Mouse (Mus musculus): Measurements from ENCODE around the gene Irs1.

Irs1 gene

GRCm38 (mm10) chr1:82288421-82288990 lies 2.7 kb downstream of the Irs1 start:
- DNase-seq = peak; percentile 70 to 76

DNA sequence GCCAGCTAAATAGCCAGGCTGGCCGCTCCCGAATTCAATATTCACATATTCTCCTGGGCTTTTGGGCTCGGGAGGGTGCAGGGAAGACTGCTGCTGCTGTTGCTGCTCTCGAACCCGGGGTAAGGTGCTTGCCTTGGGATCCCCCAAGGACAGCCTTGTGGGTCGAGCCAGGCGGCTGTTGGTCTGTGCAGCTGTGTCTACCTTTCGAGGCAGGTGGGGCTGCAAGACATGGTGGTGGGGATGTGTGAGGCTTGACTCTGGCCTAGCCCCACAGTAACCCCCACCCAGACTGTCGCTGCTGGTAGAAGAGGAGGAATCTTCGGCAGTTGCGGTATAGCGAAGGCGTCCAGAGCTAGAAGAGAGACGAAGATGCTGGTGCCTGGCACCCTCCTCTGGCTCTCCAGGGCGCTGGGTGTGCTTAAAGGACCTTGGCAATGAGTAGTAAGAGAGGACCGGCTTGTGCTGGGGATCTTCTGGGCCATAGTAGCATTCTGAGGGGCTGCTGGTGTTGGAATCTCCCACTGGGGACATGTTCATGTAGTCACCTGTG lies 3.4 kb downstream of the Irs1 start:
- DNase-seq = peak in 1 of 2 experiments; percentile 24

GRCm38 (mm10) chr1:82287052-82287775 lies 4.0 kb downstream of the Irs1 start:
- peak; percentile 43 to 49 for DNase-seq

GRCm38 (mm10) chr1:82286190-82287051 lies 4.8 kb downstream of the Irs1 start:
- peak in 1 of 2 experiments; percentile 26 for DNase-seq

DNA sequence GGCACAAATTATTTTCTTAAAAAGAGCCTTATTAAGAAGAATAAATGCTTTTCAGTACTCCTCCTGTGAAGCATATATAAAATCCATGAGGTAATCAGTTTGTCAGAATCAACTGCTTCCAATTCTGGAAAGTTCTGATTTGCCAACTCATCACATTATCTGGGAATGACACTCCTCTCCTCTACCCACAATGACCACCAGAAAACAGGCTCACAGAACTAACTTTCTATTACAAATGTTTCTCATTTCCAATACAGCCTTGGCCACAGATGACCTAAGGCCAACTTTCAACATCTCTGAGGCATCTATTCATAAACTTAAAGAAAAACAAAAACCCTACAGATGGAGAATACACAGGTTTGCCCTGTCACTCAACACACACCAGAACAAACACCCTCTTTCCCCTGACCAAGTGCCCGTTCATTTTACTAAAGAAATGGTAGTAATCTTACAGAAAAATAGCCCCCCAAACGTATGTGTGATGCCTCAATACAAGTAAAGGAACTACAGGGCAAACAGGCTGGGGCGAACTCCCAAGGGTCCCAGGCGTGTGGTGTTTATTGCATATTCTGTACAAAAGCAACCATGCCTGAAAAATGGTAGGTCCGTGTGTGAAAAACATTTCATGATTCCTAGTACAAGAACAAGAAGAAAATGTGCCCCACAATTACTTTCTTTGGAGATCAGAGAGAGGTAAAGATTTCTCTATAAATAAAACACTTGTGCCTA lies 5.6 kb downstream of the Irs1 start:
- DNase-seq = no peak

- DNase-seq = peak in 1 of 2 experiments; percentile 38
These were observed 6.8 kb downstream of the Irs1 start for GRCm38 (mm10) chr1:82284403-82284802.

DNA sequence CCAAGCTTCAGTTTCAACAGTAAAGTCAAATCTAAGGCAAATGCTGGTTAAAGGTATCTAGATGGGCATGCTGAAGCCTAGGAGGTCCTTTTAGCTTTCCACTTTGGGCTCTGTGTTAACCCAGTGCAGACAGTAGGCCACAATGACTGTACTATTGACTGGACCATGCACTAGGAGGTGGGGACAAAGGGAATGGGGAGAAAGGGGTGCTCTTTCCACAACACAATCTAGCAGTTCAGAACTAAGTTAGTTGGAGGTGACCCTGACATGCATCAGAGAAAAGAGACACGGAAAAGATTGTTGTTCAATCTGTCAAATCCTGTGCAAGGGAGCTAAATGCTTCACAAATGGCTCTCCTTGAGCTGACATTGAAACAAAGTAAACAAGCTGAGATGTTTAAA lies 7.3 kb downstream of the Irs1 start:
- peak; percentile 30 to 45 for DNase-seq

- DNase-seq = peak; percentile 91 to 93
These were observed 8.1 kb downstream of the Irs1 start for GRCm38 (mm10) chr1:82282992-82283611.

DNA sequence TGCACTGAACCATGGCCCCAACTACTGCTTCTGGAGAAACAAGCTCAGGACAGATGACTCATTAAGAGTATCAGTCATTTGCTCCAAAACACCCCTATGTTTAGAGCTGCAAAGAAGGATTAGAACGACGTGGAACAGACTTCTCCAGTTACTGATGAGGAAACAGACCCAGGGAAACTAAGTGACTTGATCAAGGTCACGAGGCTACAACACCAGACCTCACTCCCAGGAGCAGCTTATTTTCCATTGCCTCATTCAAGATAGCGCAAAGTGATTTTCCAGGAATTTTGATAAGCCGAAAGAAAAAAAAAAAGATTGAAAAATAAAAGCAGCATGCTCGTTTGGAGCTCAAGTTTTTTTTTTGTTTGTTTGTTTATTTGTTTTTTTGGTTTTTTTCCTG lies 9.4 kb downstream of the Irs1 start:
- no peak for DNase-seq

DNA sequence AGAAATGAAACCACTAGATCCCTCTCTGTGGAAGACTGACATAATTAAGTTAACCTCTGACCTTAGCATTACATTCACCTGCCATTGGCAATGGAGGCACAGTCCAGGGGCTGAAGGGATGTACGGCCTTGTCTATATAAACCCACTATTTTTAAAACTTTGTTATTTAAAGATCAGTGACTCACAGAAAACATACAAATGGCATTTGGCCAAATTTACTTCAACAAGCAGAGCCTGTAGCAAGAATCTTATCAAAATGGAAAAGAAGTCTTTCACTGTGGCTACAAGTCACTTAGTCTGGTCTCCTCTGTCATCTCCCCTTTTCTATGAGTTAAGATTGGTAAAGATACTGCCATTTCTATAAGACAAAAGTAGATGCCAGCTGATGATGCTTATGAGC lies 11.4 kb downstream of the Irs1 start:
- no peak for DNase-seq

DNA sequence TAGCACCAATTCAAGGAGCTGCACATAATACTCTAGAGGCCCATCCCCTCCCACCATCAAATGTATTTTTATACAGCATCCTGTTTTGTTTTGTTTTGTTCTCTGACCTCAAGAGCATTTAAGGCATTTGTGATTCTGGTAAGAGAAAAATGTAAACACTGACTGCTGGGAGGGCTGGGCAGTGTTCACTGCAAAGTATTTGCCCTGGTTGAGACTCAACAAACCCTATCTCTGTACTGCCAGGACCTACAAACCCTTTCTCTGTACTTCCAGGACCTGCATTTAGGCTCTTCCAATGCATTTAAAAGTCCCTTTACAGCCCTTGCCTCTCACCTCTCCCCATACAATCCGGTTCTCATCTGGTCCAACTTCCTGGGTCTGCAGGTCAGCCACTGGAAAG lies 16.9 kb downstream of the Irs1 start:
- DNase-seq = no peak

- no peak for DNase-seq
These were observed 17.7 kb downstream of the Irs1 start for GRCm38 (mm10) chr1:82273529-82273928.

DNA sequence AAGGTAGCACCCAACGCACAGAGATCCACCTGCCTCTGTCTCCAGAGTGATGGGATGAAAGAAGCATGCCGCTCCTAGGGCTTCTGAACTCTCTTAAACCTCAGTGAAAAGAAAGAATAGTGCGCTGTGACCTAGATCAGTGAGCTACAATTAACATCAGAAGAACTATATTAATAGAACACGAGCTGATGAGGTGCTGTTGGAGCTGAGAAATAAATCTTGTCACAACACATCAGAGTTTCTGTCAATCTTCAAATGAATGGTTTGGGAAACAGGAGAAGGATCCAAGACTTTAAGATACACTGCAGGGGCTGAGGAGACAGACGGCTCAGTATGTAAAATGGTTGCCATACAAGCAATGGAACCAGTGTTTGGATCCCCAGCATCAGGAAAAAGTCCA lies 19.0 kb downstream of the Irs1 start:
- no peak for DNase-seq

DNA sequence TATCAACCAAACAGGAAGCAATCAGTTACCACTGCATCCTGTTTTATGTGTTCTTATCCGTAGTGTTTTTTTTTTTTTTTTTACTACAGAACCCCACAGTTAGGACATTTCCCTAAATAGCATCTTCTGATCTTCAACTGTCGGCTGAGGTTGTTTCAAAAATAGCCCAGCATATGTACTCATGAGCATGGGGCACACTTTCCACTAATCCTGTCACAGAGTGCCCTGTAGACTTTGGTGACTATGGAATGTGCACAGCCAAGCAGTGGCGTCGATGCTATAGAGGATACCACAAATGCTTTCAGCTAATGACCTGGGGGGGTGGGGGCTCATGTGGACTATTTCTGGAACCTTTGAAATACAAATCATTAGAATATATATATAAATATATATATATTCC lies 23.7 kb downstream of the Irs1 start:
- DNase-seq = no peak

DNA sequence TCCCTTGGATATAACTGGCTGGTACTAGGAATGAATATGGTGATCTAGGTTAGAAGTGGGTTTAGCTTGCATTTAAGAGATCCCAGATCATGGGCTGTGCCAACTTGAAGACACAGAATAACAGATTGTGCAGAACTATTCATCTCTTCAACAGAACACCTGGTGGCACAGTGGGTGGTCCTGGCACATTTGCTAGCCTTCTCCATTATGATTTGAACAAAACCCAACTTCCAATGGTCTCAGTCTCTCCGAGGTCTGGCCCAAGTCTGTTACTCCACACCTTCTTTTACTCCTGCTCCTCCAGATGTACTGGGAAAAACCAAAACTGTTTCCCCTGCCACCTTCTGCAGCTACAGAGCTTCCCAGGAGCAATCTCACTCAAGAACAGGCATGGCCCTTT lies 28.9 kb downstream of the Irs1 start:
- peak; percentile 87 to 91 for DNase-seq

DNA sequence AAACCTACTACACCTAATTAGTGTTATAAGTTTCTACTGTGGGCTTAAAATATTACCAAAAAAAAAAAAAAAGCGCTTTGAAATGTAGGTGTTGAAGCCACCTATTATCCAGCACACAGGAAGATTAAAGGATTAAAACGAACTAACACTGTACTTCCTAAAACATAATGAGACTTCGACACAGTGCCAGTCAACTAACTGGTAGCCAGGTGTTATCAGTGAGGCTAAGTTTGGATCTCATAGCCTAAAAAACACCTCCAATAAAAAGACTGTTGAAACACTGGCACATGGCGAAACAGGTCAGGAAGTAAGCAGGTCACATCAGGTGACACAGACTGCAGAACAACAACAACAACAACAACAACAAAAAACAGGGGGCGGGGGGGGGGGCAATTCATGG lies 29.6 kb downstream of the Irs1 start:
- no peak for DNase-seq

DNA sequence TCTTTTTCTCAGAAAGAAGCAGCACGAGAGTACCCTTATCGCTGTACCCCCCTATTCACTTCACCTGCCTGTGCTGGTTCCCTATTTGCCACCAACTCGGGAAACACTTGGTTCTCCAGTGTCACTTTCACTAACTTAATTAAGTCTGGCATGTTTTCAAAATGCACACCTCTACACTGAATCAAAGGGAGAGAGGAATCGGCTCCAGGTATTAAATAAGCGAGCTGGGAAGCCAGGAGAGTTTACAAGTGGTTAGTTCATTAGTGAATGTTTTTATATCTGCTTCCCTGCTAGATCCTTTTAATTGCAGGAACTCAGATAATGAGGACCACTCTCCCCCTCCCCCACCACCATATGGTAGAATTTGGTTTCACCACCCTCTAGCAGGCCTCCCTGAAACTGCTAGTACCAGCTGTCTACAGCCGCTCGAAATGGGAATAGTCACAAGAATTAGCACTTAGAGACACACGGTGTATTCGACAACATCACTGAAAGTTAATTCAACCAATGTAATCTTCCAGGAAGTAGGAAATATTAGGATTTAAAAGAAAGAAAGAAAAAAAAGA lies 30.1 kb downstream of the Irs1 start:
- peak; percentile 75 for DNase-seq

GRCm38 (mm10) chr1:82260055-82260454 lies 31.2 kb downstream of the Irs1 start:
- no peak for DNase-seq

GRCm38 (mm10) chr1:82258331-82258730 lies 32.9 kb downstream of the Irs1 start:
- DNase-seq = no peak

DNA sequence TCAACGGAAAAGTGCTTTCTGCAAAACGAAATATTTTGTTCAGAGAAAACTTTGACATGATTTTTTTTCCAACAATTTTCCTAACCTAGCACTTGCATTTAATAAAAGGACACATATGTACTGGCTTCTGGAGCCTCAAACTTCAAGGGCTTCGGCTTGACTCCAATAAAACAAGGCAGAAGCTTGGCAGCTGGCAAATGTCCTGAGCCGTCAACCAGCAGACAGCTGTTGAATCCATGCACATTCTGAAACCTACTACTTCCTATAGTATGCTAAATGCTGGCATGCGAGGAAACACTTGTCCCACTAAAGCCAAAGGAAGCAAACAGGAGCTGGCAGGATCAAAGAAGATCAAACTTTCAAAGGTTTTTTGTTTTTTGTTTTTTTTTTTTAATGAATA lies 33.8 kb downstream of the Irs1 start:
- no peak for DNase-seq

- DNase-seq = no peak
These were observed 37.3 kb downstream of the Irs1 start for GRCm38 (mm10) chr1:82253789-82254445.

Data from cerebellum, postnatal 14 days (tissue).